Mouse (Mus musculus) liver, postnatal 0 days (tissue): Measurements from ENCODE around the gene Pygb.

Experiments
- CTCF ChIP-seq: sonication (generic); IDR thresholded peaks from 2 replicates; pipeline ENCODE4 v1.5.1; 2016; ENCODE audit warnings: antibody characterized with exemption, low read depth
- EP300 ChIP-seq: IDR thresholded peaks from 2 replicates; pipeline ENCODE4 v1.6.1; 2016; ENCODE audit warnings: antibody characterized with exemption, low read depth, mild to moderate bottlenecking

DNA sequence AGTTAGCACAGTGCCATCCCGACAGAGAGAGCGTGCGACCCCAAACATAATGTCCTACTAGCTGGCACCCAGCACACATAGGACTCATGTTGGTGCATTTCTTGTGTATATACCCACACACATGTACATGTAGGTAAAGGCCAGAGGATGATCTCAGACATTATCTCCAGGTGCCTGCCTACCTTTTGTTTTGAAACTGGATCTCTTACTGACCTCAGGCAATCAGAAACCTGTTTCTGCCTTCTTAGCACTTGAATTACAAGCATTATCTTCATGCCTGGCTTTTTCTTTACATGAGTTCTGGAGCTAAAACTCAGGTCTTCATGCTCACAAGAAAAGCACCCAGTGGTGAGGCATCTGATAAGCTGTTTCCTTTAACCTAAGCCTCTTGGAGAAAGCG, 49.4 kb downstream of the Pygb start:
- TF ChIP-seq EP300 = no peak
- TF ChIP-seq CTCF = no peak
